Mouse (Mus musculus): ENCODE data around the gene Chst4.
"Not testable (repeated sequence)": the region's sequence is repeated elsewhere in the genome, so short reads cannot be mapped to it uniquely, and the experiment has no call there.

Chst4 gene

DNA sequence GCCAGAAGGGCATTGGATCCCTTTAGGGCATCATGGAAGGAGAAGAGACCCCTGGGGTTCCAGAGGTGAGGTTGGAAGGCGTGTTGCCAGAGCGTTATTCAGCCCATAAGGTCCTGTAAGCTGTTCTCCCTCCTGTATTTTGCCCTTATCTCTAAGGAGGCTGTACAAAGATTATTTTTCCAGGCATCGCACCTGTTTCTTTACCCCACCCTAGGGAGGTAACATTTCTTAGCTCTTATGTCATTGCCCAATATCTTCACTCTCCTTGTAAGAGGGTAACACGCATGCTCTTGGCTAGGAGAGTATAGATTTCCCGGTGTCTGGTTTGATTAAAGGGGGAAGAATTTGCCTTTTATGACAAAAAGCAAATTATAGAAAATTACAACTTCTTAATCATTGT lies at the start of gene Chst4:
Gene Chst4, minus strand, starts transcription at position 82 of the 400 bp plus-strand sequence.
- DNase-seq: no peak

DNA sequence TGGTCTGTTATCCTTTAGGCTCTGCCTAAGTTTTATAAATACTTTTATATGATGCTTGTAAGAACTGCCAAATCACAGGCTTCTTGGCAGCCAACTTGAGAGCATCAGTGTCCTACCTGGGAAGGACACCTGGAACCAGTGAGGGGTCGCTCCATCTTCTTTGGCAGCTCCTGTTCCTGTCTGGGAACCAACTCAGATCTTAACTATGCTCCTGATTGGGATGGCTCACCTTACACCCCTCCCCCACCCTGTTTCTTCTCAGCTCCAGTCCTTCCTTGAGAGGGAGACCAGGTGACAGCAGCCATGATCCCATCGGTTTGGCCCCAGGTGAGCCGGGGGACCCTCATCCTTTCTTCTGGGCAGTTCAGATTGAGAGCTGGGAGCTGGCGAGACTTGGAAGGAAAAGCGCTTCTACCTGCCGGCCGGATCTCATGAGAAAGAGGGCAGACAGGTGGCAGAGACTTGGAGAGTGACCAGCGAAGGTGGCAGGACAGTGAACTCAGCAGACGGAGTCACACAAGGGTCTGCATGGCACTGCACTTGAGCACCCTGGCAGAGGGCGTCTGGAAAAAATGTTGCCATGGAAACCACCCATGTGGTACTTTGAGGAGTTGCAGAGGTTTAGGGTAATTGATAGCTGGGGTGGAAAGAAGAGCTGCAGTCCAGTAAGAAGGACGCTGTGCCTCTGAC lies 43.0 kb upstream of the Chst4 start:
- no peak for DNase-seq

DNA sequence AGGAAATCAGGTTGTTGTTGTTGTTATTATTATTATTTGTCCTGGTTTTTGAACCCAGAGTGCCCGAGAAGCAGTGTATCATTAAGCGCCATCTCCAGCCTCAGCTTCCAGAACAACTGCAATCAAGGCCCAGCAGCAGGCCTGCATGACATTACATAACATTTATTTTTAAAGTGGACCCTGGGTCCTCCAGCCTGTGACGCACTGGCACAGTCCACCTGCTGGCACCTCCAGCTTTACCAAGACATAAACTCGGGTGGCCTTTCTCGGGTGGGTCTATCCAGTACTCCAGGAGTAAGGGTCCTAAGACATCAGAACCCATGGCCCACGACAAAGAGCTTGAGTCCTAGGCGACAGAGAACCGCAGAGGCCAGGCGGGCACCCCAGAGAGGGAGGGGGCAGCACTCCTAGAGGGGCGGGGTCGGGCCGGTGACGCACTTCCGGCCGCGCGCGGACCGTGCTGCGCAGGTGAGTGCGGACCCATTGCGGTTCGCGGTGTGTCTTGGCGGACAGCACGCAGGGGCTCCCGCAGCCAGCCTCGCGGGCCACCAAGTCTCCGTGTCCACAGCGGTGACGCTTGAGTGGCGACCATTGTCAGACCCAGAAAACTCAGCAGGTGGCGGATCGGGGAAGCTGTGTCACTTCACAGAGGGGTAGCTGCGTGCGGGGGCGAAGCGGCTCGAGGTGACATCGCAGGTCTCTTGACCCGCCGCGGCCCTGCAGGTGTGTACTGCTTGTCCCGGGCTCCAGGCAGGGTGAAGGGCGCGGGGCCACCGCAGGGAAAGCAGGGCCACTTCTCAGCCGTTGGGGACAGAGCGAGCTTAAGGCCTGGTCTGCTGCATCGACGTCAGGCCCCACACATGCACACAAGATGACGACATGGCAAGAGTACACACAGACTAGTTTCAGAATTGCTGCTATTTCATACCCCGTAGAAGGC lies 40.0 kb upstream of the Chst4 start, which contains the start of gene Zfp612:
Gene Zfp612, plus strand, starts transcription at position 465 of the 940 bp plus-strand sequence.
- DNase-seq: peak; percentile 69

DNA sequence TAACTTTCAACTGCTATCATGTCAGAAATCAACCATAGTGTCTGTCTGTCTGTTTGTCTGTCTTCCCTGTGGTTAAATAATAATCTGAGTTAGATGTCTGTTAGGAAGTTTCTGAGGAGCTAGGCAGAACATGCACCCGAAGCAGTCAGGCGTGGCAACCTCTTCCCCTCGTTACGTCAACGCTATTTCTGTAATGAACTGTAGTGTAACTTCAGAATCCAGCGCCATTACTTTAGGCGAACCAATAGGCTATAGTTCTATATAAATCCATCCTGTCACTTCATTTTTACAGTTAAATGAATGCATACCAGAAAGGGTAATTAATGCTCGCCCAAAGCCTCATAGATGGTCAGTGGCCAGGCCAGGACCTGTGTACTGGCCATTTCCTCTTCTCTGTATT lies 35.0 kb upstream of the Chst4 start:
- DNase-seq: peak; percentile 39

DNA sequence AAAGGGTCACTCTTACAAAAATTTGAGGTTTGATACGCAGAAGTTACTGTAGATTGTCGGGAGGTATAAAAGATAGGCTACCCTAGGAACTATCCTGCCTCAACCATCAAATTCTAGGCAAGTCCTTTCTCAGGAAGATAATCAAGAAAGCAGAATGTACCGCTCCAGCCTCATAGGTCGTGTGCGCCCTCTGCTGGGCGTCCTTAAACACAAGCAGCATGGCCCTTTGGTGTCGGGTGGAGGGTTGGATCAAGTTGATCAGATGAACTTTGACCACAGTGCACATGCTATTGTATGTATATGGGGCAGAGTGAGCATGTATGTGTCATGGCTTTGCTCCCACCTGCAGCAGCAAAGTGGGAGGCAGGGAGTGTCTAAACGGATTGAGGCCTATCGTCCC lies 32.1 kb upstream of the Chst4 start:
- peak; percentile 53 for DNase-seq

DNA sequence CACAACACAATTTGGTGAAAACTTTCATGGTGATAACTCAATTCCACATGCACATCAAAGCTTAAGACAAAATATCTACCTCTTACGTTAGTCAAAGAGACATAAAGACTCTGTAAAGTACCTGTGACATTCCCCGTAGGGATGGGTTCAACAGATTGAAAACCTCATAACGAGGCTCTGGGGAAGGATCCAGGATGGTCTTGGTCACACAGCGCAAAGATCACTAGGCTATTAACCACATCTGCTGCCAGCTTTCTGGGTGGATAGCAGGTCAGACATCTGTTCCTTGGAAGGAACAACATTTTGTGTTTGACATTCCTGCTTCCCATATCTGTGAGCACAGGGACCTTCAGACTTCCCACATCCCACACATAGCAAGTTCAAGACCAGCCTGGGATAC lies 30.2 kb upstream of the Chst4 start:
- DNase-seq: no peak

DNA sequence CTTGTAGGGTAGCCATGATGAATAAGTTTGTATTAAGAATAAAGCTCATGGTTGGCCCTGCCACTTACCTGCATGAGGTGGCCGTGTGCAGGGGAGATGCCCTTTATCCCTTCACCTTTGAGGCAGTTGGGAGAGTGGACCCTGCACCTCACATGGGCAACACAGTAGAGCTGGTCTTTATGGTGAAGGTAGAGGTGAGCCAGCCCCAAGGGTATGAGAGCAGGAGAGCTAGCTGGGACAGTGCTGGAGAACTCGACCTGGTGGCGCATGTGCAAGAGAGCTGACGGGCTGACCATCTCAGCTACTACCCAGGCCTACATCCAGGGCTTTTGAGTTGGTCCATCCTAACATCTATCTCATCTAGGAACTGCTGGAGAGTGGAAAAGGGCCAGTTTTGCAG lies 26.1 kb upstream of the Chst4 start:
- no peak for DNase-seq

DNA sequence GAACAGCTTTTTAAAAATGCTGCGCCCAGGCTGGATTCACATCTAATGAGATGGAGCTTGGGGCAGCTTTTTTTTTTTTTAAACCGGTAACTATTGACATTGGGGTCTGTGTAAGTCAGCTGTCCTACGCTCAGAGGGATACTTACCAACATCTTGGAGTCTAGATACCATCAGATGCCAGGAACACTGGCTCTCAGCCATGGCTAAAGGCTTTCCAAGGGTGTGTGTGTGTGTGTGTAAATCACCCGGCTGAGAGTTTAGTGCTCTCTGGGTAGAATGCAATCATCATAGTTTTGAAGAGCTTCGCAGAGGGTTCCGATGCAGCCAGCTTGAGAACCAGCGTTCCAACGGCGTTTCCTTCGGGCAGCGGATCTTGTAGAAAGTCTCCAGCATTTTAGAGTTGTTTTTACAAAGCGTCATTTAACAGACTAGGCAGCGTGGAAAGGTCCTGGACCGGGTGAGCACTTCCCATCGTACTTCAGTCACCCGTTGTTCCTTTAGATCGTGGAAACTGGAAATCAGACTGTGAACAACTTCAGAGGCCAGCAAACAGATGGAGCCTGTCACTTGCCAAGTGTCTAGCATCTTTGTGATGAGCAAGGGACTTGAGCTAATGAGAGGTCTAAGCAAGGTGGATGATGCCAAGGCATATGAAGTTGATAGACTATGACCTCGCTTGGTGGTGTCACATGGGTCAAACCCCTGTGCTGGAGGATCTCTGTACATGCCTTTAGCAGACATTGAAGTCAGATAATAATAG lies 25.2 kb upstream of the Chst4 start:
- DNase-seq: no peak

DNA sequence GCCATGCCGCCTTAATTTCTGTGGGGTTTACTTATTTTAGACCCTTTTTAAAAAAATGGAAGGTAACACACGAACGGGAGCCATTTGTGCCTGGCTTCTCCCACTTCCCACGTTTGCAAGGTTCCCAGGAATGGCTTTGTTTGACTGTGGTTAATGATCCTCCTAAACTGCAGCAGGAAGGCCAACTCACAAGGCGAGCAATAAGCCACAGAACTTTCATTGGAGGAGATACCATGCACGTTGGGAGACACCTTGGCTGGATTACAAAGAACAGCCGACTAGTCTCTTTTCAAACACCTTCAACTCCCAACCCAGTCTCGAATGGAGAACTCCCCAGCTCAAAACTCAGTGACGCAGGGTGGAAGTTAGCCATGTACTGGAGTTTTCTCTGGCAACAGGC lies 24.6 kb upstream of the Chst4 start:
- no peak for DNase-seq

DNA sequence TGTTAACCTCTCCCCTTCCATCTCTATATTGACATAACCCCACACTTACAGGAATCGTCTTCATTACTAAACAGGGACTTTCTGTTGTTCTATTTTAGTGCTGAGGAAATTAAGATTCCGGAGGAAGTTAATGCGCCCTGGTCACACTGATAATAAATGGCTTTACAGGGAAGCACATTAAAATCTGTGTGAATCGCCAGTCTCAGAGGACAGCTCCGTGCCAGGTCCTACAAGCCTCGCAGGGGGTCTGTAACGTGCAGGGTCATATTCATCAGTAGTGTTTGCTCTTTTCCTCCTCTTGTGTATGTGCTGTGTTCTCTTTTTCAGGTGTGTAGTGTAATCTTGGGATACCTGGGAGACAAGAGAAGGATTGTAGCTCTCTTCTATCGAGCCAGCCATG lies 18.7 kb upstream of the Chst4 start:
- DNase-seq: no peak

DNA sequence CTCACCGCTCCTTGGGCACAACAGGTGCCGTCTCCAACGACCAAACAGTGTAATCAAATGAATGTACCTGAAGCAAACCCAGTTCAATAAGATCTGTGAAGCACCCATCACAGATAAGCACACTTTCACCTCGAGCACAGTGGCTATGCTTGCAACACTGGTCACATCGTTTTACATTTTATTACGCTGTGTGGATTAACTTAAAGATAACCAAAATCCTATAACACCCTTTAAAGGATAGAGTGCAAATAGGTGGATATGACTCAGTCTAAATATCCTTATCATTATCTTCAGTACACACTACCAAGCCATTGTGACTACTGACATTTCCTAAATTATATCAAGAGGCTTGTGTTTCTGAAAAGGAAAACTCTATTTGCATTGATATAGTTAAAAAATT lies 11.7 kb upstream of the Chst4 start:
- no peak for DNase-seq

DNA sequence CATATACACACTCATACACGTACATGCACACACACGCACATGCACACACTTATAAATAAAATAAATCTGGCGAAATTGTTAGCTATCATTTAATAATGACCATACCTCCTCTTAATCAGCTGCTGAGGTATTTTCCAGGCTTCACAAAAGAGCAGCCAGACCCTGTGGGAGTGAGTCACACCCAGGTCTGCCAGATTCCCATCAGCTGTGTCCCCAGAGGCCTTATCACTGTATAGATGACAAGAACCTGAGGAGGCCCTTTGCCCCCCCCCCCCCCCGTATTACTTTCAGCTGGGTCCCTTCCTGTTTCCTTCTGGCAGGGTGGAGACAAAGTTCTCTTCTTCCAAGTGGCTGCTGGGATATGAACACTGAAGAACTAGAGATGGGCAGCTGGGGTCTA lies 969 bp upstream of the Chst4 start:
- no peak for DNase-seq

DNA sequence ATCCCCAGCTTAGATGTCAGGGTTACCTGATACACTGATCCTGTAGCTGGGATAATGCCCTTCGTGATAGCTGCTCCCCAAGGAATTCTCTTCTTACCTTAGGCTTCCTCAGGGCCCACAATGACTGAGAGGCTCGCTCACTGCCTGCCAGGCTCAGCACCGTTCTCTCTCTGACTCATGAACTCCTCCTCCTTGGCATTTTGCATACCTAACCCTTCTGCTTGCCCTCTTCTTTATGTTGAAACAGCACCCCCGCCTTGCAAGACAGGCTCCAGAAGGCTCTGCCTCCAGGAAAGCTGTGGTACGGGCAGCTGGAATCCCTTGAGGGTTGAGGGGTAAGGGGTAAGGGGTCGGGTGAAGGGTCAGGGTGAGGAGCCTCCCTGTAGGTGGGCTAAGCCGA lies 324 bp downstream of the Chst4 start:
- no peak for DNase-seq

DNA sequence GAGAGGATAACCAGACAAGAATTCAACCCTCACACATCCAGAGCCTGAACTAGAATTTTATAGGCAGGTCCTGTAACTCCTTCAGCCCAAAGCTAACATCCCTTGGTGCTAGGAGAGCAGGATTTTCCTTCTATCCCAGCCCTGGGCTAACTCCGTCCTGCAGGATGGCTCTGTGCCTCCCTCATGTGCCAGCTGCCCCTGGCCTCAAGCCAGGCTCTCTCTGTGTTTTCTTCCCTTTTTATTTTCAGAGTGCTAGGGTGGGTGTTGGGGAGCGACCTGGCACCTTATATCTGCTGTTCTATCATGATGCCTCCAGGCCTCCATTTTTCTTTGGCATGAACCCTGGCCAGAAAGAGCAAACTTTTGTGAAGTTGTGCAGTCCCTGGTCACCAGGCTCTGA lies 3.4 kb downstream of the Chst4 start:
- no peak for DNase-seq

DNA sequence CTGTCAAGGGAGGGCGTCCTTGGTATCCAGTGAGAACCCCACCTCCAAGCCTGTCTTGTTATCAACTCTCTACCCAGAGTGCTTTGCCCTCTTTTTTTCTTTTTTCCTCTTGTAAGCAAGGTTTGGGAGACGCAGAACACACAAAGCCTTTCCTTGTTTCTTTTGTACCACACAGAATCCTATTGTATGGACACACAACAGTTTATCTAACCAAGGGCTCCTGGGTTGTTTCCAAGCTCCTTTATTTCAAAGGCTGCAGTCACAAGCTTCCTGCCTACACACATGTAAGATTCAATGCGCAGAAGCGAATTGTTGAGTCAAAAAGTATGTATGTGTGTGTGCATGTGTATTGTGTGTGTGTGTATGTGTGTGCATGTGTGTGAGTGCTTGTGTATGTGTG lies 5.2 kb downstream of the Chst4 start:
- no peak for DNase-seq

DNA sequence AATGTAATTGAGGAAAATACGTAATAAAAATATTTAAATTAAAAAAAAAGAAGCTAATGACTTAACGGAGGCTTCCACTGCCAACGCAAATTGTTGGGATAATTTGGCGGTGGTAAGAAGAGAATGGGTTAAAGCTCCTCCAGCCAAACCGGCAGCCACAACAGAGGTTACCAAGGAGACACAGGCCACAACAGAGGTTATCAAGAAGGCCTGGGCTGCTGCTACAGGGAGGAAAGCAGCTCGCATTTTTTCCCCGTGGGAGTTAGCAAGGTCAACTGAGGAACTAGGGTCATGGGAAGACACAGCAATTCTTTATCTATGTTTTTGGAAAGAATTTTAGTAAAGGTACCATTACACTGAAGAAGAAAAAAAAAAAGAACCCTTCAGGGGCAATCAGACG lies 5.8 kb downstream of the Chst4 start:
- DNase-seq: not testable (repeated sequence)

DNA sequence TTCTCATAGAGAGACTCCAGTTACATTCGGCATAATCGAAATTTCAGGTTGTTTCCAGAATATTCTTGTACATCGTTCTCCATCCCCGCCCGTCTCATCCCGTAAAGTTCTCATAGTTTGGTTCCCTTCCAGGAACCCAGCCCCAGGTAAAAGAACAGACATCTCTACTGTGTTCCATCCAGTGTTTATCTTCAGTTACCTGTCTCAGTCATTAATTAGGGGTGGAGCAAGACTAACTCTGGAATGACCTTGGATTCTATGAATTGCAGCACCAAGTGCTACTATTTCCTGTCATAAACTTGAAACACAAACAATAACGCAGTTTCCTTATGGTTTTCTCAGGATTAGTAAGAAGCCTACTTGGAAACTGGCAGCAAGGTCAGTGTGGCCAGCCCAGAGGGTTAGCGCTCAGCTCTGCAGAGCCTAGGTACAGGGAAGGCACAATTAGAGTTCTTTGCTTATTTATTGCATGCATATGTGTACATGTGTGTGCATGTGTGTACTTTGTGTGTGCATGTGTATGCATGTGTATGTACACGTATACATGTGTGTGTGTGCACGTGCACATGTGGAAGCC lies 16.7 kb downstream of the Chst4 start:
- DNase-seq: no peak

DNA sequence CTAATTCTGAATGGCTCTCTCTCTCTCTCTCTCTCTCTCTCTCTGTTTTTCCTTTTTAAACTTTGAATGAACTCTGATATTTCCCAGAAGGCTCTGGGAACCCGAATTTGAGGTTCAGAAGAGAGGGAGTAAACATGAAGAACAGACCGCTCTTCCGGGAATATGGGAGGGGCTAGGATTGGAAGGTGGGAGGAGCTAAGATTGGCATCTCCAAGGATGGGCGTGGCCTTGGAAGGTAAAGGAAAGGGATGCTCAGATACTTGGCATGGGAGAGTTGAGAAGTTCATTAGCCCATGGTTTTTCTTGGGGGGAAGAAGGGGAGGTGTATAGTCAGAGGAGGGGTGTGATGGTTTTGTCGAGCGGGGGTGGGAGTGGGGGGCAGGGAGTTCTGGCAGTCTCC lies 17.5 kb downstream of the Chst4 start:
- DNase-seq: no peak

DNA sequence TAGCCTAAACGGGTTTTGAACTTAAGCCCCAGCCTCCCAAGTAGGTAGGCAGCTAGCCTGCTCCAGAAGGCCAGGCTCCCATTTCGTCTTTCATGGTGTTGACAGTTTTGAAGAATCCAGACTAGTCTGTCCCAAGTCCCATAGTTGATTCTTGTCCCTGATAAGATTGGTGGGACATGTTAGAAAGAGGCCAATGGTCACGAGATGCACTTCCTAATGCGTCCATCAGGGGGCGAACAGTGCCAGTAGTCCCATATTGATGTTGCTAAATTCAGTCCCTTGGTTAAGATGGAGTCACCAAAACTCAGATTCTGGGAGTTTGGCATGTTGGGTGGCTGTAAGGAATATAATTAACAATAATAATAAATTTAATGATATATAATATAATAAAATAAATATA lies 28.7 kb downstream of the Chst4 start:
- peak; percentile 60 for DNase-seq

DNA sequence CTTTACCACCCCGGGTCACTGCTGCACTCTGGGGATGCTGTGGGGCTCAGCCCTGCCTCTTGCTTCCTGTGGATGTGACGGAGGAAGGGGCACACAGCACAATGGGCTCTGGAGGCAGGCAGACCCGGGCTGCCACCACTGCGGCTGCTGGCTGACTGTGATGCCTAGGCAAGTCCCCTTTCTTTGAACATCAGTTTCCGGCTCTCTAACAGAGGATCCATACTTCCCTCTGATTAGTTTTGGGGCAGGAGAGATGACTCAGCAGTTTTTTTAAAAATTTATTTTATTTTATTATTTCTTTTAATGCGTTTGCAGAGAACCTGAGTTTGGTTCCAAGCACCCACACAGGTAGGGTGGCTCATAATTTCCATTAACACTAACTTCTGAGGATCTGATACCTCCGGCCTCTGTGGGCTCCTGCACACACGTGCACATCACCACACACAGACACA lies 30.5 kb downstream of the Chst4 start:
- no peak for DNase-seq

DNA sequence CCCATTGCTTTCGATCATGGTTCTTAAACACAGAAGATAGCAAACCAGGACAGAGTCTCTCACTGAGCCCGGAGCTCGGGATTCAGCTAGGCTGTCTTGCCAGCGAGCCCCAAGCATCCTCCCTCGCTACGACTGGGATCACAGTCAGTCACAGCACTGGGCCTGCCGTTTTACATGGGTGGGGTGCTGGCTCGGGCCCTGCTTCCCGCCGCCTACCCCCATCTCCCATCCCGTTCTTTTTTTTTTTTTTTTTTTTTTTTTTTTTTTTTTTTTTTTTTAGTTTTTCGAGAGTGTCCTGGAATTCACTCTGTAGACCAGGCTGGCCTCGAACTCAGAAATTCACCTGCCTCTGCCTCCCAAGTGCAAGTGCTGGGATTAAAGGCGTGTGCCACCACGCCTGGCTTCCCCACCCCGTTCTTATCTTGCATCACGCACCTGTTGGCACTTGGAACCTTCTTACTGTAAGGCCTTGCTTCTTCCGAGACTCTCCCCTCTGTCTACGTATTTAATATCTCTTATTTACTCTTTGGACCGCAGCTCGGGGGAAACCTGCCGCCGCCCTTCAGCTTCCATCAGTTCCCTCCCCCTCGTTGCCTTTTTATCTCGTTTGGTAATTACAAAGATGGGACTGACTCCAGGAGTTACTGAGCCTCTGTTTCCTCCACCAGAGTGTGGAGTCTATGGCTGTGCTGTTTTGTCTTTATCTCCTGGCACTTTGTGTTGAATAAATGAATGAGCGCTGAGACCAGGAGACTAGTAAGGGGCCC lies 31.1 kb downstream of the Chst4 start:
- no peak for DNase-seq

DNA sequence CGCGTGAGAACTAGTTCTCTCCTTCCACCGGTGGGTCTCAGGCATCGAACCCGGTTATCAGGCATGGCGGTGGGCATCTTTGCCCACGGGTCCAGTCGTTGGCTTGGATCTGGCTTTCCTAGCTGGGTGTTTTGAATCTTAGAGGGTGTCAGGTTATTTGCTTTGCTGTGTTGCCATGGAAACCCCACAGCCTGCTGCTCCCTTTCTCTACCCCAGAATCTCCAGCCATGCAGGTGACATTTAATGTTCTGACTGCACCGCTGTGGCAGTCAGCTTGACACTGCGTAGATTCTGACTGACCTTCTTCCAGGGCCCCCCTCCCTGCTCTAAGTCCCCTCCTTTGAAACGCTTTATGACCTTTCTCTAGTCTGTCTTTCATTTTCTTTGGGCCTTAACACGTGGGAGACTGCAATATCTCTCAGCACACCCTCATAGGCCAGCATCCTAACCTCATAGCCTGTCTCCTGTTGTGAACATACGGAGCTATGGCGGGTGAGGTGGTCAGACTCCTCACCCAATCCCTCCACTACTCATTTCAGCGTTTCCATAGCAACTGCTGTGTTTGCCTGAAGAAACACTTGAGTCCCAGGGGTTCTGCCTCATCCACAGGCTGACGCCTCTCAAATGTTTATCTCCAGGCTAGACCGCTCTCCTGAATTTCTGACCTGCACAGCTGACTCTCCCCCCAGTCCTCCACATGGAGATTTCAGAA lies 33.1 kb downstream of the Chst4 start:
- no peak for DNase-seq

Data from kidney, adult 9 months (tissue).